Mouse (Mus musculus) NIH3T3 (cell line): Measurements from ENCODE around the gene Olfr961.

Experiments used
- DNase-seq: peaks from one replicate; pipeline ENCODE4 v3.0.0-alpha.2; 2012; ENCODE audit warnings: low read depth

Olfr961 gene

DNA sequence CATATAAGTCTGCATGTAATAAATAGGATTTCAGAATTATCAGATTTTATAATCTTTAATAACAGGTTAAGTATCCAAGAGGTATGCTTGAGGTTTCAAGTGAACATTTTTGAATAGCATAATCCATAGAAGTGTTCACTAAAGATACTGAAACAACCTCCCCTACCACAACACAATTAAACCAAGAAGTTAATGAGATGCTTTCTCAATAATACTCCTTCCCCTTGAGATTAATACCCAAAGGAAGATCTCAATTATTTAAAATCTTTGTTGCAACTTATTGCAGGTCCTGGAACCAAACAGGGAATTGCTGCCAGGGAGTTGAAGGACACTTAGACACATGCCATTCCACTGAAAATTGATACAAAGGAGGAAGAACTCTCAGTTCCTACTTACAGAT, at the start of gene Olfr961:
TSS of gene Olfr961 (plus strand) at position 301 of the 400 bp plus-strand sequence.
- DNase-seq, result no peak

DNA sequence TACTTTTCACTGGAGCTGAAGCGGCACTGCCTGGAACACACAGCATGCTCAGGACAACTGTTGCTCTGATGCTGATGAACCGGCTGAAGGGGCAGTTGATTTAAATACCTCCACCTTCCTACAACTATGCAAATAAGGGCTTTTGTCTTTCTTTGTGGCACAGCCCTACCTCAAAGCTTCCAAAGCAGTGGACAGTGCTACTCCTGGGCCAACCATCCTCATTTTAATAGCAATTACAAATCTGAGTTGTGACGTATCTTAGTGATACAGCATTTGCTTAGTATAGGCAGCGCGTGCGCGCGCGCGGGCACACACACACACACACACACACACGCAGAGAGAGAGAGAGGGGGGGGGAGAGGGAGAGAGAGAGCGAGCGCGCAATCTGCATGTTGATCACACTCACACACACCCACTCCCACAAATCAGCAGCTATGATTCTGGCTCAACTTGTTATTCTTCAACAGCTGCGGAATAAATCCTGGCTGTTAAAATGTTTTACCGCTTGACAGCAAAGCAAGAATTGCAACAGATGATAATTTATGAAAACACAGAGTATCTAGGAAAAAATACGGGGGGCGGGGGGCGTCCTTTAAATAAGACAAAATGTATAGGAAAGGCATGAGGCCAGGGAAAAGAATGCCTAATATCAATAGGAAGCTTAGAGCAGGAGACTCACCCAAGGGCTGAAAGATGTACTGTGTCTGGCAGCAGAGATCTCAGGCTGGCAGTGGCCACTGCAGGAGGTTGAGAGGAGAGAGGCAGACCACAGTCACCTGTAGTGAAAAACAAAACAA, 42.2 kb upstream of the Olfr961 start:
- DNase-seq, result no peak

DNA sequence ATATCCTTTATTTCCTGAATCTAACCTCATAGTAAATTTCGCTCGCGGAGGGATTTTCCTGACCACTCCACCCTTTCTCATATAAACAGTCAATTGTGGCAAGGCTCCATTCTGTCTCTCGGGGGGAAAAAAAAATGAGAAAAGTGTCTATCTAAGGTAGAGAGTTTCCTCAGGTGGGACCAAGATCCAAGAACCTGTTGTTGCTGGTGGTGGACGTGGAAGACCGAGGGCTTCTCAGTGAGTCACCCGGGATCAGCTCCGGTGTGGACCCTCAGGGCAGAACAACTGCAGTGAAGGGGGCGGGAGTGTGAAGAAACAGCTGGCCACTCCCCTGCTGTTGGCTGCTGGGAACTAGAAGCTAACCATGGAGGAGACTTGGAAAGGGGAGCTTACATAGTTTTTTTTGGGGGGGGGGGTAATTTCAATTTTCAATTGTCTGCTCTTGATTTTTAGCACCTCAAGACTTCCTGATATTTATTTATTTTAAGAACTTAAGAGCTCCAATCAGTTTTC, 41.5 kb upstream of the Olfr961 start:
- DNase-seq, result peak; percentile 66

DNA sequence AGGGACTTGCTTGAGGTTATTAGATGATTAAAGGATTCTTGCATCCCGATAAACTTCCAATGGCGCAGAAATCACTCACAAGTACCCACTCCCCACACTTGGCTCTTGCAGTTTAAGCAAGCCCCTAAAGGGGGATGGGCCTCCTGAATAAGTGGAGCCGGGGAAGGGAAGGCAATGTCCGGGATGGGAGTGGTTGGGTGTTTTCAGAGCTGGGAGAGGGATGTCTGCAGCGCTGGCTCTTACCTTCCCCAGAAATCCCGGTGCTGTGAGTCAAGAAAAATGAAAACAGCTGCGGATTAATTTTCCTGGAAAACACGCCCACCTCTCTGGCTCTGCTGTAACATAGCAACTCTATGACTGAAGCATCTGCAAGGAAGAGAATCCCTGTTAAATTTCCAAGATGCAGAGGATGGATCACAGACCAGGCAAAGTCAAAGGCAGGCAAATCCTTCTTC, 40.9 kb upstream of the Olfr961 start, which contains the start of gene AW551984:
TSS of gene AW551984 (minus strand) at position 405 of the 455 bp plus-strand sequence.
- peak; percentile 76 for DNase-seq

DNA sequence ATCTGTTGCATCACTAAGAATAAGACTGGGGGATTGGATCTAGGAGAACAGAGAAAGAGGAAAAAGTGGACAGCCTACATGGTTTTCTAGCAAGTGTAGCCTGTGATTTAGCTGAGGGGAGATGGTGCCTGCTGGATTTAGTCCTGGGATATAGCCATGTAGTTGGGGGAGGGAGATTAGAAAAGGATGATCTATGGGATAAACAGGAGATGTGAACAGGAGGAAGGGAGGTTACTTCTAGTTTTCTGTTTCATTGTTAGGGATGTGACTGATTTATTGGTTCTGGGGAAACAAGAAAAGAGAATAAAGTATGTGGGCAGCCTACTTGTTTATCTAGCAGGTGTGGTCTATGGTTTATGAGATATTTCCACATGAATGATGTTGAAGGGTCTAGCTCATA, 36.4 kb upstream of the Olfr961 start:
- no peak for DNase-seq

DNA sequence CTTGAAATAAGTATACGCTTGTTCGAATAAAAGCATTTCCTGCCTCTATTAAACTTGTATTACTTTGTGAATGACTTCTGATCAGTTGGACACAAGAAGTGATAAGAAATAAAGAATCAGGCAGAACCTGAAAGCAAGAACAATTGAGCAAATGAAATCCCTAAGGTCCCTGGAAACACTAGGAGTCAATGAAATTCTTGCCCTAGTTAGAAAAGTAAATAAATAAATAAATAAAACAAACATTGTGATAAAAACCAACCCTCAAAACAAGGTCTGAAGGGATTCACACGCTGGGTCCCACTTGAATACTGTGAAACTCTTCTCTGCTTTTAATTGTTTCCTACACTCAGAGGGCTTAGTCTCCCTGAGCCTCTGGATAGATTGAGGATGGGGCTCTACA, 34.5 kb upstream of the Olfr961 start, which contains the start of gene Olfr148:
TSS of gene Olfr148 (plus strand) at position 301 of the 400 bp plus-strand sequence.
- DNase-seq, result no peak

DNA sequence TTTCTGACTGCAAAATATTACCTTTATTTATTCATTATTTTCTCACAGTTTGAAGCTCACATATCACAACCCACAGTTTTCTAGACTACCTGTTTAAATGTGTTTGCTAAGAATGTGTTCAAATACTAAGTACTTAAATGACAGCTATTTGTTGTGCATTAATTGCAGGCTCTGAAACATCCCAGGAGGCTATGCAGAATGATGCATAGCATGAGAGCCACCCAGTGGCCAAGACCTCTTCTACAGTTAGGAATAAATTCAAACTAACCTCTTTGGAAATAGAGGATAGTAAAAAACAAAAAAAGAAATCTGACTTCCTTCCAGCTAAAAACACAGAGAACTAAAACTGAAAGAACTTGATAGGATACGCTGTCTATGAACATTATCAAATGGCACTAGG, 32.9 kb upstream of the Olfr961 start:
- peak; percentile 60 for DNase-seq

DNA sequence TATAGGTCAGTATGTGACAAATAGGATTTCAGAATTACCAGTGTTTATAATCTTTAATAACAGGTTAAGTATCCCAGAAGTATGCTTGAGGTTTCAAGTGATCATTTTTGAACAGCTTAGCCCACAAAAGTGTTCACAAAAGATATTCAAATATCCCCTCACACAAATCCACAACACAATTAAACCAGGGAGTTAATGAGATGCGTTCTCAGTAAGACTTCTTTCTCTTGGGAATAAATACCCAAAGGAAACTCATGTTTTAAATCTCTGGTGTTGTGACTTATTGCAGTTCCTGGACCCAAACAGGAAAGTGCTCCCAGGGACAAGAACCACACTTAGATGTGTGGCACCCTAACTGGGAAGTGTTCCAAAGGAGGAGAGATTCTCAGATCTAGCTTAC, 23.8 kb upstream of the Olfr961 start, which contains the start of gene Olfr960:
TSS of gene Olfr960 (plus strand) at position 301 of the 400 bp plus-strand sequence.
- no peak for DNase-seq

DNA sequence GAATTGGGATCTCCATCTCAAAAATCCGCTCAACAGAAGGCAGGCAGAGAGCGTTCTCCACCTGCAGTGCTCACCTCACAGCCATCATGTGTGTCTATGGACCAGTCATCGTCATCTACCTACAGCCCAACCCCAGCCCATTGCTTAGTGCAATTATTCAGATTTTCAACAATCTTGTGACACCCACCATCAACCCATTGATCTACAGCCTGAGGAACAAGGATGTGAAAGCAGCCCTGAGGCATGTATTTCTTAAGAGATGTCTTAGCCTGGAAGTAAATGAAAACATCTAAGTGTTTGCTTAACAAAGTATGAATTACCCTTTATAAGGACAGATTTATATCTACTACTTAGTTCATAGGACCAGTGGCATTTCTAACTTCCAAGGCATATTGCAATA, 21.1 kb upstream of the Olfr961 start:
- no peak for DNase-seq

DNA sequence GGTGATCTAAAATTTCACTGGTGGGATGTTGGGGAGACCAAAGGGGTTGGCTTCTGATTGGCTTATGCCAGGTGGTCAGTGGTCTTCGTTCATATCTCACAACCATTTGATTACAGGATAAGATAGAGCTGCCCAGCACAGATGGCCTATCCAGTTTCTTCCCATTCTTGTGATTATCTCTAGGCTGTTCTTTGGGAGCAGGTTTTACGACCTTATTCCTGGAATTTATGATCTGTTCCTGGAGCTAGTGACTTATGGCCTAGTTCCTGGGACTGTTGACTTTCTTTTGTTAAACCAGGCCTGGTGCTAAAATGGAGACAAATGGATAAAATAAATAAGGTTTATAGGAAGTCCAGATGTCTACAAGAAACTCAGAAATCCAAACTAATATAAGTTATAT, 20.2 kb upstream of the Olfr961 start:
- no peak for DNase-seq

DNA sequence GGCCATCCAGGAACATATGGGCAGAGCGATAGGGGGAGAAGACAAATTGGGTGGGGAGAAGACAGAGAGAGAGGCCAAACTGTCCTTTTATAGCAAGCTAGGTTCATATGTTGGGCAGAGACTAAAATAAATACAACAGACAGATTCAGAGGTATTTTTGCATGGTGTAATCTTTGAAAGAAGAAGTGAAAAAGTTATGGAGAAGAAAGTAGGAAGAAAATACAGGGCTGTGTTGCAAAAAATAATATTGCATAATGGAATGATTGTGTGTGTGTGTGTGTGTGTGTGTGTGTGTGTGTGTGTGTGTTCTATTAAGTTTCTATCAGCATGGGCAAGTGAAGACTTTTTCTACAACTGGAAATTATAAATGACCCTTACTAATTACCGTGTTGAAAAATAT, 15.8 kb upstream of the Olfr961 start:
- no peak for DNase-seq

DNA sequence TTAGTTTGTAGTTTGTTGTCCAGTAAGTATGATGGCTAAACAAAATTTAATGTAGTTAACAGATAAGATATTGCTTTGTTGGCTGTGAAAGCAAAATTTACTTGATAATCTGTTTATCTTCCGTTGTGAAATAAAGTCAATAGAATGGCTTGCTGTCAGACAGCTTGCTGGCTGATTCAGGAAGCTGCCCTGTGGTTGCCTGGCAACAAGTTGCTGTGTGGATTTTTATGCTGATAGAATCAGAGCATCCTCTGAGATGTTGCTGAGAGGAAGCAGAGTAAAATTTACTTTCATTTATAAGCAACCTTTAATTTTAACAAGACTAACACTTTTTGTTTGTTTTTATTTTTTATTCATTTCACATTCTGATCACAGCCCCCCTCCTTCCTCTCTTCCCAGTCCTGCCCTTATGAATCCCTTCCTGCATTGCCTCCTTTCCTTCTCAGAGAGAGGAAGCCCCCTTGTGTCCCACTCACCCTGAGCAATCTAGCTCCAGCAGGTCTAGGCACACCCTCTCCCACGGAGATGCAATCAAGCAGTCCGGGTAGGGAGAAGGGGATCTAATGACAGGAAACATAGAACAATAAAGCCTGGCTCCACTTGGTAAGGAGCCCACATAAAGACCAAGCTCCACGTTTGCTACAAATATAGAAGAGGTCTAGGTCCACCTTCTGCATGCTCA, 10.8 kb upstream of the Olfr961 start:
- DNase-seq, result no peak

DNA sequence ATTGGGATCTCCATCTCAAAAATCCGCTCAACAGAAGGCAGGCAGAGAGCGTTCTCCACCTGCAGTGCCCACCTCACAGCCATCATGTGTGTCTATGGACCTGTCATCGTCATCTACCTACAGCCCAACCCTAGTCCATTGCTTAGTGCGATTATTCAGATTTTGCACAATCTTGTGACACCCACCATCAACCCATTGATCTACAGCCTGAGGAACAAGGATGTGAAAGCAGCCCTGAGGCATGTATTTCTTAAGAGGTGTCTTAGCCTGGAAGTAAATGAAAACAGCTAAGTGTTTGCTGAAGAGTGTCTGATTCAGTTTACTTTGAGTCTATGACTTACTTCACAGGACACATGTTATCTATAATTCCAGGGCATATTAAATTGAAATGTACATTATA, 2.5 kb downstream of the Olfr961 start:
- DNase-seq, result no peak

DNA sequence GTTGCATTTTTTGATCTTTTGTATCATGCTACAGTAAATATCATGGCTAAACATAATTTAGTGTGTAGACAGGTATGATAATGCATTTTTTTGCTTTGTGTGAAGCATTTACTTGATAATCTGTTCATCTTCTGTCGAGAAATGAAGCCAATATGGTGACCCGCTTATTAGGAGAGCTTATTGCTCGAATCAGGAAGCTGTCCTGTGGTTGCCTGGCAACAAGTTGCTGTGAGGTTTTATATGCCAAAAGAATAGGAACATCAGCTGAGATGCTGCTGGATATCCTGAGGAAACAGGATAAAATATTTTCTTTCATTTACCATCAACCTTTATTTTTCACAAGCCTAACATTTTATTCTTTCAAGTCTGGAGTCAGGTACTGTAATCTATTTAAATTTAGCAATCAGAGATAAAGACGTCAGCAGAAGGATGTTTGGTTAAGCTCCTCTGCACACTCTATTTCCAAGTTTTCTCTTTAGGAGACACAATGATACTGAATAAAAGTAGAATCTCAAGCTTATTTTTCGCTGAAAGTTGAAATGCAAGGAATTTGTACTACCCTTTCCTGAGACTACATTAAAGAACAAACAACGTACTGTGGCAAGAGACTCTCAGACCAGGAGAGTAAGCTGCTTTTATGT, 10.0 kb downstream of the Olfr961 start:
- no peak for DNase-seq

DNA sequence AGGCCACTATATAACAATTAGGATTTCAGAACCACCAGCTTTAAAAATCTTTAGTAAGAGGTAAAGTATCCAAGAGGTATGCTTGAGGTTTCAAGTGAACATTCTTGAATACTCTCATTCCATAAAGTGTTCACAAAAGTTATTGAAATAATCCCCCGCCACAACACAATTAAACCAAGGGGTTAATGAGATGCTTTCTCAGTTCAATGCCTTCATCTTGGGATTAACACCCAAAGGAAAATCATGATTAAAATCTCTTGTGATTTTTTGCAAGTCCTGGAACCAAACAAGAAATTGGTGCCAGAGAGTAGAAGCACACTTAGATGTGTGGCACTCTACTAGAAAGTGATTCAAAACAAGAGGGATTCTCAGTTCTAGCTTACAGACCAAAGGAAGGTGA, 22.0 kb downstream of the Olfr961 start, which contains the start of gene Olfr963:
TSS of gene Olfr963 (plus strand) at position 301 of the 400 bp plus-strand sequence.
- DNase-seq, result no peak

DNA sequence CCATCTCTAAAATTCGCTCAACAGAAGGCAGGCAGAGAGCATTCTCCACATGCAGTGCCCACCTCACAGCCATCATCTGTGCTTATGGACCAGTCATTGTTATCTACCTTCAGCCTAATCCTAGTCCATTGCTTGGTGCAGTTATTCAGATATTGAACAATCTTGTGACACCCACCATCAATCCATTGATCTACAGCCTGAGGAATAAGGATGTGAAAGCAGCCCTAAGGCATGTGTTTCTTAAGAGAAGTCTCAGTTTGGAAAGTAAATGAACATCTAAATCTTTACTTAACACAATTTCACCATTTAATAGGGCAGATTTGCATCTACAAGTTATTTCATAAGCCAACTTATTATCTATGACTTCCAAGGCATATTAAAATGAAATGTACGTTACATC, 24.8 kb downstream of the Olfr961 start:
- no peak for DNase-seq

DNA sequence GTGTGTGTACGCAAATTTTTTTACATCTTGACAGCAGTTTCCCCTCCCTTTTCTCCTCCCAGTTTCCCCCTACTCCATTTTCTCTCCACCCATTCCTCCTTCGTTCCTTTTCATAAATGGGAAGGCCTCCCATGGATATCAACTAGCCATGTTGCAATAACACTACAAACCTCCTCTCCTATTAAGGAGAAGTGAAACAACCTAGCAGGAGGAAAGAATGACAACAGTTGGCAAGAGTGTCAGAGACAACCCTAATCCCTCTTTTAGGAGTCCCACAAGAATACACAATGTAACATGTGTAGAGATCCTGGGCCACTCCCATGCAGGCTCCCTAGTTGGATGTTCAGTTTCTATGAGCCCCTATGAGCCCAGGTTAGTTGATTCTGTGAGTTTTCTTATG, 29.9 kb downstream of the Olfr961 start:
- DNase-seq, result no peak

DNA sequence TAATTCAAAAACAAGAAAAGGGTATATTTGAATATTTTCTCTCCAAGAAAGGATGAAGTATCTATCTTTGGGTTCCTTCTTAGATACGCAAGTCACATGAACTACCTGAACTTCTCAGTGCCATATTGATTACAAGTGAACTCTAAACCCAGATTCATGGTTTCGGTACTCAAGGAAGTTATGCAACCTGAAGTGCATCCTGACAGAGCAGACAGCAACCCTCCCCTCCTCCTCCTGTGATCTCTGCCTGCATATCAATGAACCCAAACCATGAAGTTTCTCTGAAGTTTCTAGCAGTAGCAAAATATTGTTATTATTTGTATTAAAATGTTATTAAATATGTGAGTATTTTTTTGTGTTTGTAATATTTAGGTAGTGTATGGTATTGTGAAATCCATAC, 33.7 kb downstream of the Olfr961 start:
- no peak for DNase-seq

DNA sequence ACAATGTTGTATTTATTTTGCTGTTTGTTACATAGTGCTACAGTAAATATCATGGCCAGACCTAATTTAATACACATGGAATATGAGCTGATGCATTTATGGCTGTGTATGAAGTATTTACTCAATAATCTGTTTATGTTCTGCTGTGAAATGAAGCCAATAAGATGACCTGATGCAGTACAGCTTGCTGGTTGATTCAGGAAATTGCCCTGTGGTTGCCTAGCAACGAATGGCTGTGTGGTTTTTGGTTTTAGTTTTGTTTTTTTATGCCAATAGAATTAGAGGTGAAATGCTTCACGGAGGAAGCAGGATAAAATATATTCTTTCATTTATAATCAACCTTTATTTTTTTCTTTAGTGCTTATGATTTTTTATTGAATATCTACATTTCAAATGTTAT, 34.4 kb downstream of the Olfr961 start:
- peak; percentile 1 for DNase-seq
